Comparison of ENCODE assay signal across 30 mouse cellular contexts in the genomic region with DNA sequence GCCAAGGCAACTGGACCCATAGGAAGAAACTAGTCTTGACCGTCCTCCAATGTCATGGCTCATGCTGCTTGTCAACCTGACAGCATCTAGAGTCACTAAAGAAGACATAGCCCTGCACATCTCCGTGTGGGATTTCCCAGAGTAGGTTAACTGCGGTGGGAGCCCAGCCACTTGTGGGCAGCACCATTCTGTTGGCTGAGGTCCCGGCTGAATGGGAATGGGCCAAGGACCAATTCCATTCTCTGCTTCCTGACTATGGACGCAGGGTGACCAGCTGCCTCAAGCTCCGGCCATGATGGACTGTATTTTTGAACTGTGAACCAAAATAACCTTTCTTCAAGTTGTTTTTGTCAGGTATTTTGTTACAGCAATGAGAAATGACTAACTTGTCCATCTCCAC. TPM values are rescaled to one million over a fixed set of nuclear protein-coding genes. Genes with fewer than 3 reads are reported as not detected.
"Had no signal": no experiment of that assay in that cellular context is flagged by ENCODE, and none has a peak within 500 bp of the region (broad histone marks: within the 10 kb centered on the region; RNA-seq: fewer than 3 reads in every experiment).

No protein-coding gene starts in this region.

- DNase-seq: left cerebral cortex, postnatal 4 days; liver; liver, embryonic 13.5 days; liver, postnatal 0 days; lung, adult 18-20 months; lung, adult 2 months; lung, embryonic 14.5 days; lung, postnatal 10 days; lung, postnatal 14 days; lung, postnatal 36 days; lung, postnatal 4 days; midbrain, embryonic 14.5 days had no signal

- H3K4me1 ChIP-seq: limb, embryonic 10.5 days; limb, embryonic 15.5 days; liver, embryonic 12.5 days; liver, embryonic 13.5 days; liver, embryonic 15.5 days; lung, embryonic 15.5 days; megakaryocyte, embryonic 14.5 days had no signal

- H3K9ac ChIP-seq: limb, embryonic 12.5 days; limb, embryonic 13.5 days; limb, embryonic 15.5 days; liver, embryonic 12.5 days; liver, embryonic 13.5 days; liver, embryonic 14.5 days; liver, embryonic 15.5 days; liver, postnatal 0 days; lung, embryonic 14.5 days; lung, embryonic 15.5 days; midbrain, embryonic 12.5 days; midbrain, embryonic 13.5 days; midbrain, embryonic 15.5 days; neural tube, embryonic 12.5 days had no signal

- H3K9me3 ChIP-seq: limb, embryonic 10.5 days; limb, embryonic 12.5 days; limb, embryonic 13.5 days; limb, embryonic 15.5 days; liver, embryonic 12.5 days; liver, embryonic 13.5 days; liver, embryonic 15.5 days; lung, embryonic 15.5 days; megakaryocyte, embryonic 14.5 days; midbrain, embryonic 12.5 days; midbrain, embryonic 13.5 days; midbrain, embryonic 15.5 days; neural tube, embryonic 12.5 days had no signal

- H3K4me3 ChIP-seq: limb, embryonic 10.5 days; limb, embryonic 12.5 days; limb, embryonic 13.5 days; limb, embryonic 15.5 days; liver, embryonic 12.5 days; liver, embryonic 13.5 days; liver, embryonic 15.5 days; lung, embryonic 15.5 days; megakaryocyte, embryonic 14.5 days; midbrain, embryonic 12.5 days; midbrain, embryonic 13.5 days; midbrain, embryonic 15.5 days; myocyte; neural tube, embryonic 12.5 days had no signal

- H3K27ac ChIP-seq: limb, embryonic 10.5 days; limb, embryonic 12.5 days; limb, embryonic 13.5 days; limb, embryonic 15.5 days; liver, embryonic 12.5 days; liver, embryonic 13.5 days; liver, embryonic 14.5 days; liver, embryonic 15.5 days; lung, embryonic 15.5 days; macrophage; midbrain, embryonic 12.5 days; midbrain, embryonic 13.5 days; midbrain, embryonic 15.5 days; neural tube, embryonic 12.5 days had no signal

- H3K36me3 ChIP-seq: limb, embryonic 10.5 days; limb, embryonic 12.5 days; limb, embryonic 13.5 days; limb, embryonic 15.5 days; lung, embryonic 15.5 days; midbrain, embryonic 12.5 days; midbrain, embryonic 13.5 days; midbrain, embryonic 15.5 days; neural tube, embryonic 12.5 days had no signal

- ATAC-seq: liver, embryonic 12.5 days; liver, postnatal 0 days; lung, postnatal 0 days; midbrain, embryonic 13.5 days; midbrain, embryonic 15.5 days; midbrain, embryonic 16.5 days had no signal

- H3K4me2 ChIP-seq: limb, embryonic 12.5 days; limb, embryonic 13.5 days; limb, embryonic 15.5 days; liver, embryonic 11.5 days; liver, embryonic 12.5 days; liver, embryonic 13.5 days; liver, embryonic 15.5 days; lung, embryonic 14.5 days; lung, embryonic 15.5 days; midbrain, embryonic 12.5 days; midbrain, embryonic 13.5 days; midbrain, embryonic 15.5 days; neural tube, embryonic 12.5 days had no signal

- H3K27me3 ChIP-seq: limb, embryonic 12.5 days; limb, embryonic 13.5 days; limb, embryonic 15.5 days; liver, embryonic 12.5 days; liver, embryonic 13.5 days; liver, embryonic 15.5 days; lung, embryonic 15.5 days; midbrain, embryonic 15.5 days; neural tube, embryonic 12.5 days had no signal

RNA-seq across cellular contexts. Expression of gene Snhg11, which starts 53.8 kb away (rescaled TPM):
- polyA plus RNA-seq: myocyte had no signal
